Mouse (Mus musculus): ENCODE data around the gene Cfap100.

- TF ChIP-seq CTCF (IDR thresholded peaks at IDR 0.05; ENCODE audit: low read depth) (no peak), EP300 (IDR thresholded peaks at IDR 0.05; ENCODE audit: low read depth) (no peak)
Observed at GRCm38 (mm10) chr6:90431487-90431886, 2.9 kb upstream of the Cfap100 start.

Measured in liver, postnatal 0 days (tissue).